Mouse (Mus musculus) lung, postnatal 14 days (tissue): Measurements from ENCODE around the gene App.
A peak's percentile ranks its signal among the peaks of the same experiment; 100 is the strongest.

ENCODE experiments used
- DNase-seq: peaks from one replicate; pipeline ENCODE4 v3.0.0; 2021

The App gene

GRCm38 (mm10) chr16:85019273-85019672 lies 154.3 kb downstream of the App start:
- no peak for DNase-seq

- DNase-seq = no peak
Observed at GRCm38 (mm10) chr16:85017845-85018244, 155.7 kb downstream of the App start.

GRCm38 (mm10) chr16:85012695-85013094 lies 160.9 kb downstream of the App start:
- DNase-seq = no peak

GRCm38 (mm10) chr16:85012172-85012571 lies 161.4 kb downstream of the App start:
- no peak for DNase-seq

GRCm38 (mm10) chr16:85010651-85011050 lies 162.9 kb downstream of the App start:
- DNase-seq = no peak

- no peak for DNase-seq
Observed at GRCm38 (mm10) chr16:85008866-85009645, 164.5 kb downstream of the App start.

GRCm38 (mm10) chr16:85001939-85002556 lies 171.5 kb downstream of the App start:
- DNase-seq = no peak

- no peak for DNase-seq
Observed at GRCm38 (mm10) chr16:85000304-85000703, 173.3 kb downstream of the App start.

GRCm38 (mm10) chr16:84997551-84997950 lies 176.0 kb downstream of the App start:
- DNase-seq = no peak

GRCm38 (mm10) chr16:84995441-84995867 lies 178.1 kb downstream of the App start:
- peak; percentile 70 for DNase-seq

GRCm38 (mm10) chr16:84992888-84993287 lies 180.7 kb downstream of the App start:
- DNase-seq = no peak

GRCm38 (mm10) chr16:84991011-84991410 lies 182.6 kb downstream of the App start:
- DNase-seq = no peak

GRCm38 (mm10) chr16:84989938-84990337 lies 183.6 kb downstream of the App start:
- peak; percentile 18 for DNase-seq

- DNase-seq = no peak
Observed at GRCm38 (mm10) chr16:84989476-84989875, 184.1 kb downstream of the App start.

- no peak for DNase-seq
Observed at GRCm38 (mm10) chr16:84987724-84988287, 185.8 kb downstream of the App start.

- DNase-seq = no peak
Observed at GRCm38 (mm10) chr16:84986016-84986631, 187.4 kb downstream of the App start.

GRCm38 (mm10) chr16:84985340-84985739 lies 188.2 kb downstream of the App start:
- DNase-seq = no peak

GRCm38 (mm10) chr16:84983428-84983827 lies 190.1 kb downstream of the App start:
- no peak for DNase-seq

GRCm38 (mm10) chr16:84982589-84982988 lies 191.0 kb downstream of the App start:
- no peak for DNase-seq

GRCm38 (mm10) chr16:84978589-84978988 lies 195.0 kb downstream of the App start:
- no peak for DNase-seq

- DNase-seq = no peak
Observed at GRCm38 (mm10) chr16:84974176-84974518, 199.4 kb downstream of the App start.

- DNase-seq = no peak
Observed at GRCm38 (mm10) chr16:84973446-84974175, 200.0 kb downstream of the App start.
